Mouse (Mus musculus): ENCODE measurements at regions not wholly inside any gene's neighbourhood (a gene's known extent, or its start where the extent isn't known, plus 50 kb on each side); places are given as distances from the start of the nearest gene placed in this dataset.

DNA sequence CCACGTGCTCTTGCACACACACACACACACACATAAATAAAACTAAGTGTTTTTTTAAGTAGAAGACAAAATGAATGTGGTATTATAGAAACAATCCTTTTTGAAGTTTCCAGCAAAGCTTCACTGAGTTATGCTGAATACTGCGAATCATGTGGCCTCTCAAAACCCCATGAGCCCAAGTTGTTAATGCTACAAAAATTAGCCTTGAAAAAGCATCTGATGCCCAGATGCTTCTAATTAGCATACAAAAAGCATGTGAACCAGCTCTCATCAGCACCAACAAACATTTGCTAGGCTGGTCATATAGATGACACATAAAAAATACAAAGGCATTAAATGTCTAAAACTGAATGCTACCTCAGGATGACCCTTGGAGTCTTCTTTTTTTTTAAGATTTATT, 181.2 kb upstream of the Tsc22d2 start:
- TF ChIP-seq CTCF (IDR thresholded peaks at IDR 0.05; ENCODE audit: low read depth) (no peak), EP300 (IDR thresholded peaks at IDR 0.05; ENCODE audit: low read depth) (no peak)

All from liver, embryonic 14.5 days (tissue).